Mouse (Mus musculus) spleen, adult 2 months (tissue): ENCODE measurements around the gene Gstp1.

Source experiments
- CTCF ChIP-seq: fragments of 200-500 bp; IDR thresholded peaks from 2 replicates; pipeline ENCODE4 v1.5.1; 2011; ENCODE audit warnings: mild to moderate bottlenecking, inconsistent platforms; ENCODE audit not compliant: insufficient read depth, insufficient read length, insufficient replicate concordance; ENCODE audit errors: extremely low read depth
- POLR2A ChIP-seq: fragments of 200-500 bp; IDR thresholded peaks from 2 replicates; pipeline ENCODE4 v1.6.1; 2011; ENCODE audit warnings: low read depth, low read length, inconsistent platforms

DNA sequence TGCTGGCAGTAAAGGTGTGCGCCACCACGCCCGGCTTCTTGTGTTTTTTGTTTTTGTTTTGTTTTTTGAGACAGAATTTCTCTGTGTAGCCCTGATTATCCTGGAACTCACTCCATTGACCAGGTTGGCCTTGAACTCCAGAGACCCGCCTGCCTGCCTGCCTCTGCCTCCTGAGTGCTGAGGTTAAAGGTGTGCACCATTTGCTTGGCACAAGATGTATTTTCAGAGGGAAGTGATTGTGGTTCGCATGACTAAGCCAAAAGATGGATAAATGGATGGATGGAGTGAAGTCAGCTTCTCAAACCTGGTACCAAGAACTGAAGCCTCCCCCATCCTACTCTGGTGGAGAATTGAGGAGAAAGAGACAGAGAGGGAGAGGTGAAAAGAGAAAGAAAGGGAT is 16.8 kb upstream of the Gstp1 start:
- TF ChIP-seq CTCF (no peak), POLR2A (no peak)
